Mouse (Mus musculus): Measurements from ENCODE around the gene Evi2.

DNA sequence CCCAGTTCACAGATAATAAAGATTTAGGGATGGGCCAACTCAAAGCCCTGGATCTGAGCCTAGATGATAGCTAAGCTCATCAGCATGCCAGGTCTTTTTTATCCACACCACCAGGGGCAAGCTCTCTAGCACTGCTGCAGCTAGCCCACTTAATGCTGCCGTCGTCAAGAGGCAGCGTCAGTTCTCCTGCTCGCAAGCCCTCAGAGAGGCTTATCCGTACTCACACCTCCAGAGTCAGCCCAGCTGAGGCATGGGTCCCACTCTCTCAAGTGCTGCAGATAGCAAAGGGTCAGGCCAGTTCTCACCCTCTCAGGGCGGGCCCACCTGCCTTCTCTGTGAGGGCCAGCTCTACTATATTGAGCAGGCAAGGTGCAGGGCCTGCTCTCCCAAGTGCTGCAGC, 2.9 kb upstream of the Evi2 start:
- no peak for TF ChIP-seq POLR2A (IDR thresholded peaks at IDR 0.05; ENCODE audit: low read depth, low read length)
- TF ChIP-seq CTCF (IDR thresholded peaks at IDR 0.05; ENCODE audit: borderline replicate concordance, insufficient read depth, low read length): no peak

Measured in embryonic fibroblast, embryonic 13.5 days (primary cell).